Mouse (Mus musculus) kidney, embryonic 14.5 days (tissue): ENCODE measurements around the gene Vat1. TPM values are rescaled to one million over a fixed set of nuclear protein-coding genes. Genes with fewer than 3 reads are reported as not detected.

Source experiments
- ATAC-seq: fragments of 200-750 bp; cut with Nextera tagmentation; 2 replicates; pipeline ENCODE4 v1.8.0; 2017; ENCODE audit warnings: moderate number of reproducible peaks, mild to moderate bottlenecking, moderate TSS enrichment, moderate library complexity; ENCODE audit not compliant: low FRiP score, low TSS enrichment
- H3K27ac ChIP-seq: fragments of 300-500 bp; sonication (generic); 2 replicates; pipeline ENCODE4 v1.5.1; 2014; ENCODE audit warnings: low read depth, mild to moderate bottlenecking, low read length, moderate library complexity, mixed read lengths
- H3K27me3 ChIP-seq: fragments of 300-500 bp; sonication (generic); 2 replicates; pipeline ENCODE4 v1.6.1; 2014; ENCODE audit warnings: mild to moderate bottlenecking, low read length; ENCODE audit not compliant: control insufficient read depth, insufficient read depth
- H3K36me3 ChIP-seq: fragments of 300-500 bp; sonication (generic); 2 replicates; pipeline ENCODE4 v1.6.1; 2014; ENCODE audit warnings: low read length, mixed read lengths; ENCODE audit not compliant: control insufficient read depth, insufficient read depth
- H3K4me1 ChIP-seq: fragments of 300-500 bp; sonication (generic); 2 replicates; pipeline ENCODE4 v1.6.1; 2014; ENCODE audit warnings: low read length, mixed read lengths; ENCODE audit not compliant: control insufficient read depth, insufficient read depth
- H3K4me2 ChIP-seq: fragments of 300-500 bp; sonication (generic); replicated peaks from 2 replicates; pipeline ENCODE4 v1.6.1; 2014; ENCODE audit warnings: low read depth, mild to moderate bottlenecking, low read length
- H3K4me3 ChIP-seq: fragments of 300-500 bp; sonication (generic); 2 replicates; pipeline ENCODE4 v1.5.1; 2014; ENCODE audit warnings: mild to moderate bottlenecking, low read length
- H3K9ac ChIP-seq: fragments of 300-500 bp; sonication (generic); 2 replicates; pipeline ENCODE4 v1.6.1; 2014; ENCODE audit warnings: low read depth, mild to moderate bottlenecking, low read length, moderate library complexity
- H3K9me3 ChIP-seq: fragments of 300-500 bp; sonication (generic); 2 replicates; pipeline ENCODE4 v1.6.1; 2016; ENCODE audit warnings: low read length; ENCODE audit not compliant: control insufficient read depth
- WGBS: fragments of 180-500 bp; shearing (Covaris S2); extraction: QIAGEN DNeasy Blood & Tissue Kit; methylation state at CpG from one replicate; pipeline ENCODE4 v1.1.7; 2014; 5-methylcytosine and 5-hydroxymethylcytosine counted together
- polyA plus RNA-seq: library from polyadenylated mRNA; unstranded; fragments of >200 nt; fragmentation: Nextera tagmentation; extraction: Ambion mirVana; gene quantifications from 2 replicates; pipeline ENCODE4 v1.2.1, GENCODE M21; 2014

The Vat1 gene
- polyA plus RNA-seq, 1 experiment from 2014 or later: 25.0 TPM

DNA sequence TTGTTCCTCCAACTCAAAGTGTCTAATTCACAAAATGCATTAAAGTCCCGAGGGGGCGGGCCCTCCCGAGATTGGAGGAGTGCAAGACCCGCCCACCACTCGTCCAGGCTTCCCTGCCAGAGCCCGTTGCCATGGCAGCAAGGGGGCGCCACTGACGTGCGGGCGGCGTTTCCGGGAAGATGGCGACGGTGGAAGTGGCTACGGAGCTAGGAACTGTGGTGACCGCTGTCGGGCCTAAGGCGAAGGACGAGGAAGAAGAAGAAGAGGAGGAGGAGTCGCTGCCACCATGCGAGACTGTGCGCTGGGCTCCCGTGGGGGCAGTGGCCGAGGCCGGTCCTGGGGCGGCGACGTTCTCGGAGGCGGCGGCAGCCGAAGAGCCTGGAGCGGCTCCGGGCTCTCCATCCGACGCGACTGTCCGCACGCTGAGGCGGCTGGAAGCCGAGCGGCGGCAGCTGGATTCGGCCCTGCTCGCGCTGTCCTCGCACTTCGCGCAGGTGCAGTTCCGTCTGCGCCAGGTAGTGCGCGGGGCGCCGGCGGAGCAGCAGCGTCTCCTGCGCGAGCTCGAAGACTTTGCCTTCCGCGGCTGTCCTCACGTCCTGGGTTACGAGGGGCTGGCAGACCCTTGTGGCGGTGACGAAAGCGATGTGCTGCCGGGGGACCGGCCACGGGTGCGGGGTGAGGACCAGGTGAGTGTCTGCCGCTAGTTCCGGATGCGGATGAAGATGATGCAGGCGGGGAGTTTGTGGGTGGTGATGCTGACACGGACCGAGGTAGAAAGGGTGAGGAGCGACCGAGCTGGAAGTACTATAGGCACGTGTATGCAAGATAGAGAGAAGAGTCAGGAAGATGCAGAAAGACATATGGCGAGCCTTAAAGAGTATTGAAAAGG, 40.9 kb downstream of the Vat1 start, which contains the start of the genes Rundc1 and Ptges3l:
Rundc1 (plus strand) TSS at position 161 of the 889 bp plus-strand sequence.
Ptges3l (minus strand) TSS at position 409 of the 889 bp plus-strand sequence.
- H3K27me3 ChIP-seq: no peaks in the 10 kb centered on the region
- ATAC-seq: peak; percentile 93
- WGBS: under 1% methylated on average over 69 of the region's 81 CpGs
- H3K9me3 ChIP-seq: no peaks in the 10 kb centered on the region
- H3K4me1 ChIP-seq: peaks cover 19% of the 10 kb centered on the region
- H3K36me3 ChIP-seq: peaks cover 8% of the 10 kb centered on the region
- peak within 1 kb of the TSS; percentile 95 for H3K4me3 ChIP-seq
- H3K4me2 ChIP-seq: peak within 1 kb of the TSS; percentile 78
- peak within 1 kb of the TSS; percentile 82 for H3K9ac ChIP-seq
- H3K27ac ChIP-seq: peak within 1 kb of the TSS; percentile 80

- Histone ChIP-seq H3K9me3 (no peaks in the 10 kb centered on the region), H3K27ac (peak within 1 kb of the TSS; percentile 80), H3K36me3 (no peaks in the 10 kb centered on the region; the same call in 1 of the 2 replicates), H3K27me3 (no peaks in the 10 kb centered on the region), H3K4me2 (peak within 1 kb of the TSS; percentile 78), H3K4me1 (peaks cover 19% of the 10 kb centered on the region), H3K9ac (peak within 1 kb of the TSS; percentile 82), H3K4me3 (peak within 1 kb of the TSS; percentile 95)
- ATAC-seq: peak; percentile 68
- WGBS: 3% methylated on average over 23 of the region's 23 CpGs
These were observed 41.8 kb downstream of the Vat1 start, which contains the start of gene Gm27029 for GRCm38 (mm10) chr11:101424105-101424851. TSS of gene Gm27029 (minus strand) at chr11:101424796.

DNA sequence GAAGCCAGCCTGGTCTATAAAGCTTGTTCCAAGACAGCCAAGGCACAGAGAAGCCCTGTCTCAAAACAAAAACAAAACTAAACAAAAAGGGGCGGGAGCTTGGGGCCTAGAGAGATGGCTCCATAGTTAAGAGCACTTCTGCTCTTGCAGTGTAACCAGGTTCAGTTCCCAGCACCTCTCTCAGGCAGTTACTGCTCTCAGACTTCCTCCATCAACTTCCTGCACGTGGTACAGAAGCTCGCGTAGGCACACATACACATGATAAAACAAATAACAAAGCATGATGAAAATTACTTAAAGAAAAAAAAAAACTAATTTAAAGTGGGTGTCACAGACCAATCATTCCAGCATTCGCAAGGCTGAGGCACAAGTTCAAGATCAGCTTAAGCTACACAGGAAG, 45.9 kb downstream of the Vat1 start:
- Histone ChIP-seq H3K4me3 (no peak overlapping the region), H3K36me3 (no peaks in the 10 kb centered on the region), H3K27me3 (no peaks in the 10 kb centered on the region), H3K4me1 (peaks cover 12% of the 10 kb centered on the region), H3K9me3 (no peaks in the 10 kb centered on the region), H3K9ac (no peak overlapping the region), H3K27ac (no peak overlapping the region), H3K4me2 (no peak overlapping the region)
- ATAC-seq: no peak
- 91% methylated on average over 5 of the region's 5 CpGs for whole genome bisulfite sequencing

DNA sequence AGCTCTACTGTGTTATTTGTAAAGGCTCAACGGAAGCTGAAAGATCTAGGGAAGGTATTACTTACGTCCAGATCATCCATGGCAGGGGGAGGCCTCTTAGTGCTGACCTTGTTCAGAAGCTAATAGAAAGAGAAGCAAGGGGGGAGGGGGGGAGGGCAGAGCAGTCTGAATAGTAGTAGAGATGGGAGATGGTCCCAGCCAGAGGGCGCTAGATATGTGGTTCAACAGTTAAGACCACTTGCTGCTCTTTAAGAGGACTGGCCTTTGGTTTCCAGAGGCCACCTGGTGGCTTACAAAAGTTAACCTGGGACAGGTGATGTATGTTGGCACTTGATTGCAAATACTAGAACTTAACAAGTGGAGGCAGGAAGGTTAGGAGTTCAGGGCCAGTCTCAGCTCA, 46.4 kb downstream of the Vat1 start:
- H3K4me1 ChIP-seq: peaks cover 12% of the 10 kb centered on the region
- ATAC-seq: no peak
- H3K9ac ChIP-seq: no peak overlapping the region
- no peaks in the 10 kb centered on the region for H3K36me3 ChIP-seq
- WGBS: 34% methylated on average over 3 of the region's 3 CpGs
- no peak overlapping the region for H3K4me2 ChIP-seq
- H3K4me3 ChIP-seq: no peak overlapping the region
- H3K9me3 ChIP-seq: no peaks in the 10 kb centered on the region
- H3K27ac ChIP-seq: no peak overlapping the region
- no peaks in the 10 kb centered on the region for H3K27me3 ChIP-seq

DNA sequence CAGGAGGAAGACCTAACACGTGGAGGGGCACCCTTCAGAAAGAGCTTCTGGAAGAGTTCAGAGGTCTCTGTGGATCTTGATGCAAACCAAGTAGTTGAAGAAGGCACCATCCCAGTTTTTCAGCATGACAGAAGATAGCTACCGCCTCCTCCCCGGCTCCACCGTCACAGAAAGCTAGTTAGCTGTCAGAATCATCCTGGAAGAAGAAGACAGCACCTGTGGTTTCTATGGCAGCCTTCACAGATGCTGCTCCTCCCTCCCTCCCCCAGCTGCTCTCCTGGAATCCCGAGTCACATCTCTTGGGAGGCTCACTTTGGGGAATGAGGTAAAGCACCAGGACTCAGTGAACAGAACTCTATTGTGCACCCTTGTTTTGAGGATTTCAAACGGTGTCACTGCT, 47.0 kb downstream of the Vat1 start:
- Histone ChIP-seq H3K9me3 (no peaks in the 10 kb centered on the region), H3K27me3 (no peaks in the 10 kb centered on the region), H3K9ac (no peak overlapping the region), H3K4me3 (no peak overlapping the region), H3K27ac (no peak overlapping the region), H3K4me2 (no peak overlapping the region), H3K36me3 (peaks cover 2% of the 10 kb centered on the region; the same call in 1 of the 2 replicates), H3K4me1 (peaks cover 10% of the 10 kb centered on the region)
- ATAC-seq: no peak
- WGBS: 63% methylated on average over 6 of the region's 6 CpGs

GRCm38 (mm10) chr11:101417101-101417855, 48.8 kb downstream of the Vat1 start, which contains the start of gene Aarsd1:
TSS of gene Aarsd1 (minus strand) at chr11:101417615.
- peak; percentile 75 for ATAC-seq
- peak within 1 kb of the TSS; percentile 13; the same call in 1 of the 2 replicates for H3K27ac ChIP-seq
- H3K27me3 ChIP-seq: no peaks in the 10 kb centered on the region
- H3K4me1 ChIP-seq: peaks cover 8% of the 10 kb centered on the region
- H3K4me2 ChIP-seq: peak within 1 kb of the TSS; percentile 85
- H3K4me3 ChIP-seq: peak within 1 kb of the TSS; percentile 94
- H3K36me3 ChIP-seq: peaks cover 18% of the 10 kb centered on the region
- peak within 1 kb of the TSS; percentile 82 for H3K9ac ChIP-seq
- H3K9me3 ChIP-seq: no peaks in the 10 kb centered on the region
- WGBS: under 1% methylated on average over 45 of the region's 45 CpGs

DNA sequence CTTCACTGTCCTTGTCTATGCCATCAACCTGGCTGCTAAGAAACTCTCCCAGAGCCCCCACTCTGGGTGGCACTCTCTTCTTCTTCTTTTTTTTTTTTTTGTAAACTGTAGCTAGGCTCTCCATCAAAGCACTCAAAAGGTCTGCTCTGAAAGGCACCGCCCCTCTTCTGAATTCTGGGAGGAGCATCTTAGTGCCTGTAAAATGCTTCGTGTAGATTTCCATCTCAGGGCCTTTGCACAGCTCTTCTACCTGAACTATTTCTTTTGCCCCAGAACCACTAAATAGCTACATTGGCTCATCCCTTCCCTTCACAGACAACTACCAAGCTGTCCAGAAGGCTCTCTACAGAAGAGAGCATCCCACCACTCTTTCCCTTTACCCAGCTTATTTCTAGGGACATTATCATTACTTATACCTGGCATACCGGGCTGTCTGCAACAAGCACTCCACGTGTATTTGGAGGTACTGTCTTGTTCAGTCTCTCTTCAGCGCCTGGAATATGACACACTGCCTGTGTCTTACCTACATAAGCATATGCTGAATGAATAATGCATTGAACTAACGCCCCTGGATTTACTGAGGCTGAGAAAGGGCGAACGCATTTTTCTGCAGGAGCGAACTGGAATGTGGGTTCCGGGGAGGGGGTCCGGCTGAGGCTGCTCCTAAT, 49.5 kb downstream of the Vat1 start:
- WGBS: 3% methylated on average over 11 of the region's 11 CpGs
- ATAC-seq: peak; percentile 41; the same call in 1 of the 2 replicates
- peak overlapping the region; percentile 13; the same call in 1 of the 2 replicates for H3K27ac ChIP-seq
- H3K9me3 ChIP-seq: no peaks in the 10 kb centered on the region
- peaks cover 23% of the 10 kb centered on the region for H3K36me3 ChIP-seq
- H3K4me1 ChIP-seq: peaks cover 8% of the 10 kb centered on the region
- H3K4me3 ChIP-seq: peak overlapping the region; percentile 94
- H3K27me3 ChIP-seq: no peaks in the 10 kb centered on the region
- H3K4me2 ChIP-seq: peak overlapping the region; percentile 85
- peak overlapping the region; percentile 82 for H3K9ac ChIP-seq

- H3K4me3 ChIP-seq: no peak overlapping the region
These were observed 50.7 kb downstream of the Vat1 start for GRCm38 (mm10) chr11:101415306-101415705.

More at GRCm38 (mm10) chr11:101415306-101415705, 50.7 kb downstream of the Vat1 start:
- peaks cover 36% of the 10 kb centered on the region for H3K36me3 ChIP-seq
- H3K9me3 ChIP-seq: no peaks in the 10 kb centered on the region
- WGBS: 79% methylated on average over 2 of the region's 2 CpGs
- no peak overlapping the region for H3K4me2 ChIP-seq
- no peak overlapping the region for H3K27ac ChIP-seq
- H3K4me1 ChIP-seq: peaks cover 8% of the 10 kb centered on the region
- H3K9ac ChIP-seq: no peak overlapping the region
- ATAC-seq: no peak
- no peaks in the 10 kb centered on the region for H3K27me3 ChIP-seq
